ENCODE assay signal across 13 mouse cellular contexts in the genomic region with DNA sequence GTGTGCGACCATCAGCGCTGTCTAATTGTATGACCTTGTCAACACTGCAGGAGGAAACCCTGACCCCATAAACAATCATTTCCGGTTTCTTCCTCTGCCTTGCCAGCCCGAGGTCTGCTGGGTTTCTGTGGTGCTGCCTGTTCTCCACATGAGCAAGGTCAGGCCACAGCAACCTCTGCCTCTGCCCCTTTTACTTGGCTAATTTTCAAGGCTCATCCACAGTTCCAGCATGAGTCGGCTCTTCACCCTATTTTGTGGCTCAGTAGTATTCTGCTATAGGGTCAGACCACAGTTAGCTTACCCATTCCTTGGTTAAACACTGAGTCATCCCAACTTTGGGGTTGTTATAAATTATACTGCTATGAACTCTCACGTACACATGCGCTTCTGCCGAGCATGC.
"Had no signal": no experiment of that assay in that cellular context is flagged by ENCODE, and none has a peak within 500 bp of the region (broad histone marks: within the 10 kb centered on the region; RNA-seq: fewer than 3 reads in every experiment).

No protein-coding gene starts in this region.

- DNase-seq: gastrocnemius, adult 2 months; gastrocnemius, postnatal 10 days; gastrocnemius, postnatal 25 days; heart, adult 2 months; heart, postnatal 10 days; heart, postnatal 4 days; kidney, adult 2 months; kidney, adult 9 months; kidney, postnatal 14 days; kidney, postnatal 36 days; layer of hippocampus, adult 9-11 months; layer of hippocampus, postnatal 36 days; left cerebral cortex, postnatal 4 days had no signal
